Comparison of ENCODE assay signal across 8 mouse cellular contexts in the genomic region with DNA sequence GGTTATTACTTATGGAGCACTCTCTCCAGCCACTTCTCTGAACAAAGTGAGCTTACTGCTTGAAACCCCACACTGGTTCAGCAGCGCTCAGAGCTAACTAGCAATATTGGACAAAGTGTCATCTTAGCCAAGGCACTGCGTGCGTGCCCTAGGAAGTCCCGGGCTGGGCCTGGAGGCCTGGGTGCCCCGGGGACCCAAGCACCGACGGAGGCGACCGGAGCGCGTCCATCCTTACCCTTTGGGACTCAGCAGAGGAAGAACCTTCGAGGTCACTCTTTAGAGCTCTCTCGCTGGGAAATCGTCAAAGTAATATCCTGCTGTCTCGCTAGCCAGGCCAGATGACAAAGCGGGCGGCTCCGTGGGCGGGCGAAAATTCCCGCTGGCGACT. TPM values are rescaled to one million over a fixed set of nuclear protein-coding genes. Genes with fewer than 3 reads are reported as not detected.
A peak's percentile ranks its signal among the peaks of the same experiment; 100 is the strongest.
DNase-seq lines count a peak whose midpoint lies in the region; ATAC-seq and TF ChIP-seq lines count a peak whose summit lies in the region.

No protein-coding gene starts in this region.

- TF ChIP-seq POLR2A in myocyte (IDR thresholded peaks at IDR 0.05; ENCODE audit: insufficient read length, low read depth), result no peak

- peak overlapping the region; percentile 89 for H3K4me3 ChIP-seq in gastrocnemius, adult 2 months
- peak overlapping the region; percentile 57 for H3K4me3 ChIP-seq in embryonic facial prominence, embryonic 11.5 days (ENCODE audit: low read depth, low read length)
- H3K4me3 ChIP-seq in myocyte, result peak overlapping the region; percentile 67

- H3K36me3 ChIP-seq in embryonic facial prominence, embryonic 11.5 days (replicated peaks; ENCODE audit: control insufficient read depth, insufficient read depth, low read depth, low read length), result no peaks in the 10 kb centered on the region; the same call in 1 of the 2 replicates
- peaks cover under 1% of the 10 kb centered on the region for H3K36me3 ChIP-seq in myocyte (ENCODE audit: control insufficient read depth, insufficient read depth)

- peak overlapping the region; percentile 72 for H3K4me2 ChIP-seq in embryonic facial prominence, embryonic 11.5 days (ENCODE audit: low read depth, low read length)
- H3K4me2 ChIP-seq in myocyte (ENCODE audit: low read depth), result peak overlapping the region; percentile 89

- WGBS in embryonic facial prominence, embryonic 11.5 days, result under 1% methylated on average over 22 of the region's 22 CpGs

- H3K27me3 ChIP-seq in embryonic facial prominence, embryonic 11.5 days (ENCODE audit: control insufficient read depth, insufficient read depth, low read length), result no peaks in the 10 kb centered on the region
- no peaks in the 10 kb centered on the region for H3K27me3 ChIP-seq in myocyte (ENCODE audit: control insufficient read depth, insufficient read depth, insufficient read length)

- no peak for DNase-seq in gastrocnemius, adult 2 months
- DNase-seq in gastrocnemius, adult 18-20 months (ENCODE audit: low spot score), result no peak
- peak; percentile 46 for DNase-seq in 3T3-L1 (ENCODE audit: low read depth, low spot score)
- DNase-seq in embryonic facial prominence, embryonic 11.5 days (ENCODE audit: low spot score), result peak; percentile 48
- DNase-seq in urinary bladder, postnatal 25 days (ENCODE audit: low spot score), result no peak

- H3K4me1 ChIP-seq in embryonic facial prominence, embryonic 11.5 days (ENCODE audit: control insufficient read depth, insufficient read depth, low read length), result no peaks in the 10 kb centered on the region

- peak overlapping the region; percentile 98 for H3K27ac ChIP-seq in gastrocnemius, adult 2 months
- peak overlapping the region; percentile 52; the same call in 1 of the 2 replicates for H3K27ac ChIP-seq in embryonic facial prominence, embryonic 11.5 days (replicated peaks; ENCODE audit: low read depth, low read length)

- peak overlapping the region; percentile 84 for H3K9ac ChIP-seq in embryonic facial prominence, embryonic 11.5 days (replicated peaks; ENCODE audit: low read length)

- no peaks in the 10 kb centered on the region for H3K79me2 ChIP-seq in myocyte (ENCODE audit: control insufficient read depth, insufficient read depth)

- no peak for TF ChIP-seq CTCF in gastrocnemius, adult 2 months (IDR thresholded peaks at IDR 0.05)

- no peaks in the 10 kb centered on the region for H3K9me3 ChIP-seq in embryonic facial prominence, embryonic 11.5 days (replicated peaks; ENCODE audit: control insufficient read depth, low read length)

- no peak overlapping the region for H3ac ChIP-seq in myocyte (ENCODE audit: control insufficient read depth, insufficient read length)

- ATAC-seq in embryonic facial prominence, embryonic 11.5 days (replicated peaks; ENCODE audit: insufficient number of reproducible peaks, low FRiP score, low TSS enrichment, low read depth), result peak; percentile 64
- ATAC-seq in inflammation-experienced regulatory T-cells, adult 6 months, result peak; percentile 44
- no peak for ATAC-seq in monocyte, adult 5-6 weeks (replicated peaks; ENCODE audit: insufficient number of reproducible peaks, low FRiP score, low TSS enrichment, poor library complexity, severe bottlenecking)

- intact Hi-C loops in gastrocnemius, adult 2 months (cut with DNase I), result loop anchor here (10.0 kb wide), 2 partner anchors 119 to 751 kb away; a partner anchor contains a TSS

TF ChIP-seq in myocyte, 11 proteins besides CTCF, POLR2A, EP300 and RAD21:
- TF ChIP-seq REST (IDR thresholded peaks at IDR 0.05; ENCODE audit: insufficient read depth, insufficient read length), result no peak
- TF ChIP-seq MYOD1 (IDR thresholded peaks at IDR 0.05; ENCODE audit: control insufficient read depth in 1 of 3, insufficient read length in 2 of 3, low read depth in 2 of 3), result no peak
- no peak for TF ChIP-seq MYOG (IDR thresholded peaks at IDR 0.05; ENCODE audit: control insufficient read depth in 1 of 3, insufficient read depth in 1 of 3, insufficient read length in 2 of 3, low read depth in 2 of 3)
- no peak for TF ChIP-seq POLR2AphosphoS2 (IDR thresholded peaks at IDR 0.05; ENCODE audit: insufficient read length, low read depth)
- no peak for TF ChIP-seq SRF (IDR thresholded peaks at IDR 0.05; ENCODE audit: control insufficient read depth, insufficient read length, low read depth)
- no peak for TF ChIP-seq USF1 (IDR thresholded peaks at IDR 0.05; ENCODE audit: low read depth)
- no peak for TF ChIP-seq TCF12 (IDR thresholded peaks at IDR 0.05; ENCODE audit: insufficient read depth, poor library complexity, severe bottlenecking)
TF ChIP-seq in myocyte: peak in this region for 0.

RNA-seq across cellular contexts. Expression of a gene that starts 30.0 kb away (rescaled TPM):
- total RNA-seq in gastrocnemius, adult 2 months (2021), result under 1 TPM; 0.64 to 0.73 TPM
- under 1 TPM; 0.66 to 0.83 TPM for total RNA-seq in gastrocnemius, adult 18-20 months (2021)
- 0.88 and 1.7 TPM in 2 replicates for polyA plus RNA-seq in embryonic facial prominence, embryonic 11.5 days (2014; fragmentation: Nextera tagmentation; extraction: Ambion mirVana)
- polyA plus RNA-seq in inflammation-experienced regulatory T-cells, adult 6 months (2017; shearing (Covaris generic)), result under 1 TPM in 1 of 3 experiments, not detected in 2; 0.78 TPM
- polyA plus RNA-seq in myocyte (2012; fragmentation: generic; extraction: Trizol), result not detected
- 1.4 TPM in 1 of 3 replicates, not detected in the others for total RNA-seq in monocyte, adult 5-6 weeks (2017)

RNA-seq across cellular contexts. Expression of a gene that starts 33.3 kb away (rescaled TPM):
- total RNA-seq in gastrocnemius, adult 2 months (2021), result 100 to 1,000 TPM in 1 of 2 experiments, 10 to 100 TPM in 1; 83.2 to 106 TPM
- total RNA-seq in gastrocnemius, adult 18-20 months (2021), result 10 to 100 TPM; 81.3 to 81.5 TPM
- polyA plus RNA-seq in embryonic facial prominence, embryonic 11.5 days (2014; fragmentation: Nextera tagmentation; extraction: Ambion mirVana), result 143 and 147 TPM in 2 replicates
- polyA plus RNA-seq in inflammation-experienced regulatory T-cells, adult 6 months (2017; shearing (Covaris generic)), result 100 to 1,000 TPM in 1 of 3 experiments, 10 to 100 TPM in 2; 89.0 to 105 (median 99.2) TPM
- 62.9 TPM for polyA plus RNA-seq in myocyte (2012; fragmentation: generic; extraction: Trizol)
- 17.7 to 32.0 TPM (median 26.4 TPM) in 3 replicates for total RNA-seq in monocyte, adult 5-6 weeks (2017)

Comparison
In these comparisons a context has a peak if more than half of its experiments do, and no peak if none do; other contexts are left out.
1. DNase-seq: peak in 3T3-L1 (single experiment) and embryonic facial prominence, embryonic 11.5 days (single experiment); none in gastrocnemius, adult 2 months (single experiment), gastrocnemius, adult 18-20 months (single experiment) and urinary bladder, postnatal 25 days (single experiment).
2. Peak in every context shown above with its lines, with median percentiles within 50 percentile points of each other: H3K4me3 ChIP-seq.